Mouse (Mus musculus) spleen, adult 2 months (tissue): ENCODE data around the gene Rap1b. TPM values are rescaled to one million over a fixed set of nuclear protein-coding genes. Genes with fewer than 3 reads are reported as not detected.
A peak's percentile ranks its signal among the peaks of the same experiment; 100 is the strongest.

ENCODE experiments used
- DNase-seq, 2 experiments: peaks; one replicate each; pipeline versions ENCODE4 v3.0.0 to v3.0.0-alpha.2; 2012 to 2021; ENCODE audit warnings: low spot score in 2 of 2, low read depth in 1 of 2
- H3K27ac ChIP-seq: fragments of 200-500 bp; 2 replicates; pipeline ENCODE4 v1.5.1; 2012; ENCODE audit warnings: low read length, inconsistent platforms; ENCODE audit not compliant: insufficient read depth
- H3K27me3 ChIP-seq: fragments of 200-500 bp; 2 replicates; pipeline ENCODE4 v1.6.1; 2012; ENCODE audit warnings: mild to moderate bottlenecking, moderate library complexity, low read length, inconsistent platforms; ENCODE audit not compliant: control insufficient read depth, insufficient read depth
- H3K36me3 ChIP-seq: fragments of 200-500 bp; 2 replicates; pipeline ENCODE4 v1.6.1; 2012; ENCODE audit warnings: mild to moderate bottlenecking, low read length, inconsistent platforms; ENCODE audit not compliant: control insufficient read depth, insufficient read depth
- H3K4me1 ChIP-seq: fragments of 200-500 bp; 2 replicates; pipeline ENCODE4 v1.6.1; 2011; ENCODE audit warnings: inconsistent platforms; ENCODE audit not compliant: control insufficient read depth, insufficient read depth, insufficient read length
- H3K4me3 ChIP-seq: fragments of 200-500 bp; 2 replicates; pipeline ENCODE4 v1.5.1; 2011; ENCODE audit warnings: mild to moderate bottlenecking, inconsistent platforms; ENCODE audit not compliant: insufficient read depth, insufficient read length; ENCODE audit errors: extremely low read depth
- CTCF ChIP-seq: fragments of 200-500 bp; IDR thresholded peaks from 2 replicates; pipeline ENCODE4 v1.5.1; 2011; ENCODE audit warnings: mild to moderate bottlenecking, inconsistent platforms; ENCODE audit not compliant: insufficient read depth, insufficient read length, insufficient replicate concordance; ENCODE audit errors: extremely low read depth
- POLR2A ChIP-seq: fragments of 200-500 bp; IDR thresholded peaks from 2 replicates; pipeline ENCODE4 v1.6.1; 2011; ENCODE audit warnings: low read depth, low read length, inconsistent platforms
- WGBS: fragments of 180-500 bp; shearing (Covaris S2); methylation state at CpG from one replicate; pipeline ENCODE4 v1.1.7; 2018; 5-methylcytosine and 5-hydroxymethylcytosine counted together
- polyA plus RNA-seq: library from polyadenylated mRNA; depleted of rRNA; stranded (reverse); fragments of >200 nt; gene quantifications from 2 replicates; pipeline ENCODE4 v1.2.3, GENCODE M21; 2012

Rap1b gene
- polyA plus RNA-seq, 1 experiment: 50.1 TPM

DNA sequence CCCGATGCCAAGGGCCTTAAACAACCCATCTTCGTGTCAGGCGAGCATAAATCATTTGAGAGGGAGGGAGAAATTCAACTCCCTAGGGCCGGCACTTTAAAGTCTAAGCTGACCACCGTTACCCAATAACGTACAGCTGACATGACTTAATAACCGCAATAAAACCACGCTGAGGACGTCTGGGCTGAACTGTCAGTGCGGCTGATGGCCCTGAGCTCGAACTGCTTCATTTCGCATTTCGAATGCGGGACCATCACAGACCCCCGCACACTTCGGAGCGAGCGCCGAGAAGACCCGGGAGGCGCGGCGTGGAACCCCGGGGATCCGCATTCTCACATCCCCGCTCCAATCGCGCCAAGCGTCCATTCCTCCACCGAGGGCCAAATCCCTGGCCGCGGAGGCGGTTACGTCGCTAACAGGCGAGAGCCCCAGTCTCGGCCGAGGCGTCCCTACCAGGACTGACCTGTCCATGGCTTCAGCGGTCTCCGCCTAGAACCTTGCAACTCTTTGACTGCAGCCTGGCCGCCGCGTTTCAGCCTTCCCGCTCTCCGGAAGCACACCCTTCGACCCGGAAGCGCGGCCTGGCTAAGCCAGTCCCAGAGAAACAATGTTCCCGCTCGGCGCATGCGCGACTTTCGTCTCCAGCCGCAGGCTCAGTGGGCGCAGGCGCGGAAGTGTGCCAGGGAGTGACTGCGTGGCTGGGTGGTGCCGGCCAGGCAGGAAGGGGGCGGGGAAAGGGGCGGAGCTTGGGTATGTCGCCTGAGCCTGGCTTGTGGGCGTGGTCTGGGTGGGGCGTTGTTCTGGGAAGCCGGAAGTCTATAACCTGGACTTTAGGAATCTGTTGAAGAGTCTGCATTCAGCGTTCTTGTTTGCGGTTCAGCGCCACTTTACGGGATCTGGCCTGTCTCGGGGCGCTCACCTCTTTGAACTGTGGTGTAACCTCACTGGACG, 53.4 kb downstream of the Rap1b start, which contains the start of gene Nup107:
Nup107 (minus strand) TSS at position 565 of the 951 bp plus-strand sequence.
- Histone ChIP-seq H3K4me3 (peak within 1 kb of the TSS; percentile 100), H3K27me3 (no peaks in the 10 kb centered on the region), H3K4me1 (no peaks in the 10 kb centered on the region), H3K27ac (peak within 1 kb of the TSS; percentile 78), H3K36me3 (0 out of 2 replicates have a peak, but pooled peaks cover 2% of the 10 kb centered on the region)
- DNase-seq: peak; percentile 97 to 100
- TF ChIP-seq CTCF (no peak), POLR2A (peak; percentile 44; the same call in 1 of the 2 replicates)
- under 1% methylated on average over 75 of the region's 75 CpGs for WGBS

GRCm38 (mm10) chr10:117791171-117791470, 54.7 kb downstream of the Rap1b start:
- no peaks in the 10 kb centered on the region for H3K27me3 ChIP-seq
- no peak for DNase-seq
- no peak overlapping the region for H3K27ac ChIP-seq
- no peak for TF ChIP-seq POLR2A
- TF ChIP-seq CTCF: no peak
- H3K36me3 ChIP-seq: peaks cover 6% of the 10 kb centered on the region
- WGBS: 95% methylated on average over 2 of the region's 2 CpGs
- H3K4me3 ChIP-seq: no peak overlapping the region
- H3K4me1 ChIP-seq: no peaks in the 10 kb centered on the region

GRCm38 (mm10) chr10:117790421-117791170, 55.2 kb downstream of the Rap1b start:
- DNase-seq: no peak
- Histone ChIP-seq H3K27me3 (no peaks in the 10 kb centered on the region), H3K36me3 (peaks cover 7% of the 10 kb centered on the region), H3K27ac (no peak overlapping the region), H3K4me3 (no peak overlapping the region), H3K4me1 (no peaks in the 10 kb centered on the region)
- 95% methylated on average over 17 of the region's 17 CpGs for WGBS
- TF ChIP-seq CTCF: no peak
- TF ChIP-seq POLR2A: no peak

DNA sequence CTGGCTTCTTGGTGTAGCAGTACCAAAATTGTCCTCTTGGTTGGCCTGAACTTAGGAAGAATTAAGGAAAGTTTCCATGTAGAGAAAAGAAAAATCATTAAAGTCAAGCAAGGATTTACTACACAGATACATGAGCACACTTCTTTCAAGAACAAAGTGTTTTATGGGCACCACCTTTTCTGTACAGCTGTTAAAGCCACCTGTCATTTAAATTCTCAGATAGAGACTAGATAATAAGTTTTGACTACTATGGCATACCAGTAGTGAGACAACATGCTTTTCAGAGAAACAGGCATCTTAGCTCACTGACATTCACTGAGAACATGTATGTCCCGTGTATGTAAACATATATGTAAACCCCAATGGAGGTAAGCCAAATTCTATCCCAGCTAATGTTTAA, 55.8 kb downstream of the Rap1b start:
- Histone ChIP-seq H3K27ac (no peak overlapping the region), H3K4me1 (no peaks in the 10 kb centered on the region), H3K4me3 (no peak overlapping the region), H3K36me3 (peaks cover 10% of the 10 kb centered on the region), H3K27me3 (no peaks in the 10 kb centered on the region)
- TF ChIP-seq POLR2A (no peak), CTCF (no peak)
- DNase-seq: no peak
- whole genome bisulfite sequencing: 91% methylated on average over 1 of the region's 1 CpGs

DNA sequence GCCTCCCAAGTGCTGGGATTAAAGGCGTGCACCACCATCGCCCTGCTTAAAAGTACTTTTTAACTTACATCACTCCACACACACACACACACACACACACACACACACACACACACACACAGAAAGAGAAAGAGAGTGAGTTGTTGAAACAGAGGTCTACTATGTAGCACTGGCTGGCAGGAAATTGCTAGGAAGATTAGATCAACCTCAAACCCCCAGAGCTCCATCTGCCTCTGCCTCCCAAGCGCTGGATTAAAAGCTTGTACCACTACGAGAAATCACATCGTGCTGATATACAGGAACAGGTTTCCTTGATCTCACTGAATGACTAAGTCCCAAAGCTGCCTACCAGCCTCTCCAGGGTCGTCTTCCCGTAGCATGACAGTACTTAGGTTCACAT, 61.2 kb downstream of the Rap1b start:
- H3K4me1 ChIP-seq: no peaks in the 10 kb centered on the region
- WGBS: 70% methylated on average over 7 of the region's 7 CpGs
- no peak overlapping the region for H3K4me3 ChIP-seq
- no peaks in the 10 kb centered on the region for H3K27me3 ChIP-seq
- TF ChIP-seq POLR2A (no peak), CTCF (no peak)
- peaks cover 26% of the 10 kb centered on the region for H3K36me3 ChIP-seq
- 0 out of 2 replicates have a peak overlapping the region, but pooled peaks have one; percentile 5 for H3K27ac ChIP-seq
- DNase-seq: no peak

DNA sequence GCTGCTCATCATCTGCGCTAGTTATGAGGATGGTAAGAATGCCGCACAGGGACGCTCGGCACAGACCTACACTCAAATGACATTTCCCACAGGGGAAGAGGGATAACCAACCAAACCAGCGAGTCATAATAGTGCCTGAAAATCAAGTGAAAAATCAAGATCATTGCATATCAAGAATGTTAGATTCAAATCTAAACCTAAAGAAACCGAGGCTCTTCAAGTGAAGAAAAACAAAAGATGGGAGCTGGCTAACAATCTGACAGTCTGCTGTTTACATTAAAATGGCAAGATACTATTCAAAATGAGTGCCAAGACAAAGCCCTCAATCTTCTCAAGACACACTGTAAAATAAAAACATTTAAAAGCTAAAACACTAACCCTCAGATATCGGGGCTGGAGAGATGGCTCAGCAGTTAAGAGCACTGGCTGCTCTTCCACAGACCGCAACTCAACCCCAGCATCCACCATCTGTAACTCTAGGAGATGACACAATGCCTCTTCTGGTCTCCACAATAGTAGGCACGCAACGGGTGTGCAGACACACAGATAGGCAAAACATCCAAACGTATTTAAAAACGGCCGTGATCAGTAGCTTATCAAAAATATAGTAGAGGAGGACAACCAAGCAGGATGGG, 61.9 kb downstream of the Rap1b start:
- no peak overlapping the region for H3K27ac ChIP-seq
- 94% methylated on average over 13 of the region's 13 CpGs for WGBS
- TF ChIP-seq POLR2A (no peak), CTCF (no peak)
- no peaks in the 10 kb centered on the region for H3K4me1 ChIP-seq
- DNase-seq: no peak
- no peak overlapping the region for H3K4me3 ChIP-seq
- no peaks in the 10 kb centered on the region for H3K27me3 ChIP-seq
- peaks cover 26% of the 10 kb centered on the region for H3K36me3 ChIP-seq
